Mouse (Mus musculus): ENCODE measurements around the gene Srxn1. TPM values are rescaled to one million over a fixed set of nuclear protein-coding genes. Genes with fewer than 3 reads are reported as not detected.

The Srxn1 gene
- polyA plus RNA-seq, 1 experiment from 2014 or later, result 28.4 TPM

- Histone ChIP-seq H3K9ac (ENCODE audit: low read length) (no peak overlapping the region), H3K27me3 (ENCODE audit: control insufficient read depth, insufficient read depth, low read length) (peaks cover 24% of the 10 kb centered on the region), H3K27ac (replicated peaks) (no peak overlapping the region), H3K4me1 (replicated peaks; ENCODE audit: control insufficient read depth, insufficient read depth) (peaks cover 4% of the 10 kb centered on the region; the same call in 1 of the 2 replicates), H3K4me3 (ENCODE audit: low read depth, low read length) (0 out of 2 replicates have a peak overlapping the region, but pooled peaks have one; percentile 29), H3K9me3 (ENCODE audit: control insufficient read depth, low read length) (no peaks in the 10 kb centered on the region), H3K36me3 (ENCODE audit: control insufficient read depth, insufficient read depth, low read length) (no peaks in the 10 kb centered on the region), H3K4me2 (replicated peaks; ENCODE audit: low read depth) (peak overlapping the region; percentile 47; the same call in 1 of the 2 replicates)
- ATAC-seq (ENCODE audit: low FRiP score, low TSS enrichment) (no peak), DNase-seq (ENCODE audit: low spot score) (no peak)
- 5% methylated on average over 42 of the region's 45 CpGs for WGBS
- TF ChIP-seq EP300 (optimal IDR thresholded peaks at IDR 0.05) (no peak), CTCF (IDR thresholded peaks at IDR 0.05; ENCODE audit: low read depth) (peak; percentile 15; the same call in 1 of the 2 replicates)
These were observed 12.4 kb upstream of the Srxn1 start for GRCm38 (mm10) chr2:152092927-152093326.

GRCm38 (mm10) chr2:152093356-152093792 is 11.9 kb upstream of the Srxn1 start:
- Histone ChIP-seq H3K9me3 (ENCODE audit: control insufficient read depth, low read length) (no peaks in the 10 kb centered on the region), H3K9ac (ENCODE audit: low read length) (no peak overlapping the region), H3K36me3 (ENCODE audit: control insufficient read depth, insufficient read depth, low read length) (no peaks in the 10 kb centered on the region), H3K4me3 (ENCODE audit: low read depth, low read length) (peak overlapping the region; percentile 29), H3K27me3 (ENCODE audit: control insufficient read depth, insufficient read depth, low read length) (peaks cover 24% of the 10 kb centered on the region), H3K27ac (replicated peaks) (no peak overlapping the region), H3K4me1 (replicated peaks; ENCODE audit: control insufficient read depth, insufficient read depth) (peaks cover 4% of the 10 kb centered on the region; the same call in 1 of the 2 replicates), H3K4me2 (replicated peaks; ENCODE audit: low read depth) (peak overlapping the region; percentile 47)
- ATAC-seq (ENCODE audit: low FRiP score, low TSS enrichment) (no peak), DNase-seq (ENCODE audit: low spot score) (peak; percentile 41)
- WGBS, result under 1% methylated on average over 50 of the region's 60 CpGs
- TF ChIP-seq EP300 (optimal IDR thresholded peaks at IDR 0.05) (no peak), CTCF (IDR thresholded peaks at IDR 0.05; ENCODE audit: low read depth) (no peak)

- no peak for ATAC-seq (ENCODE audit: low FRiP score, low TSS enrichment)
- no peak overlapping the region for H3K9ac ChIP-seq (ENCODE audit: low read length)
- H3K27me3 ChIP-seq (ENCODE audit: control insufficient read depth, insufficient read depth, low read length), result peaks cover 24% of the 10 kb centered on the region
- peak overlapping the region; percentile 20; the same call in 1 of the 2 replicates for H3K4me2 ChIP-seq (replicated peaks; ENCODE audit: low read depth)
- peaks cover 4% of the 10 kb centered on the region; the same call in 1 of the 2 replicates for H3K4me1 ChIP-seq (replicated peaks; ENCODE audit: control insufficient read depth, insufficient read depth)
- TF ChIP-seq EP300 (optimal IDR thresholded peaks at IDR 0.05) (no peak), CTCF (IDR thresholded peaks at IDR 0.05; ENCODE audit: low read depth) (no peak)
- WGBS, result 5% methylated on average over 29 of the region's 29 CpGs
- DNase-seq (ENCODE audit: low spot score), result peak; percentile 21
- no peak overlapping the region for H3K4me3 ChIP-seq (ENCODE audit: low read depth, low read length)
- no peaks in the 10 kb centered on the region for H3K36me3 ChIP-seq (ENCODE audit: control insufficient read depth, insufficient read depth, low read length)
- no peaks in the 10 kb centered on the region for H3K9me3 ChIP-seq (ENCODE audit: control insufficient read depth, low read length)
- no peak overlapping the region for H3K27ac ChIP-seq (replicated peaks)
These were observed 10.3 kb upstream of the Srxn1 start for GRCm38 (mm10) chr2:152094856-152095545.

GRCm38 (mm10) chr2:152096922-152097321 is 8.4 kb upstream of the Srxn1 start:
- TF ChIP-seq CTCF (IDR thresholded peaks at IDR 0.05; ENCODE audit: low read depth) (no peak), EP300 (optimal IDR thresholded peaks at IDR 0.05) (no peak)
- Histone ChIP-seq H3K27me3 (ENCODE audit: control insufficient read depth, insufficient read depth, low read length) (peaks cover 24% of the 10 kb centered on the region), H3K4me2 (replicated peaks; ENCODE audit: low read depth) (no peak overlapping the region), H3K4me1 (replicated peaks; ENCODE audit: control insufficient read depth, insufficient read depth) (peaks cover 4% of the 10 kb centered on the region; the same call in 1 of the 2 replicates), H3K36me3 (ENCODE audit: control insufficient read depth, insufficient read depth, low read length) (no peaks in the 10 kb centered on the region), H3K9me3 (ENCODE audit: control insufficient read depth, low read length) (no peaks in the 10 kb centered on the region), H3K27ac (replicated peaks) (no peak overlapping the region), H3K4me3 (ENCODE audit: low read depth, low read length) (no peak overlapping the region), H3K9ac (ENCODE audit: low read length) (no peak overlapping the region)
- 83% methylated on average over 2 of the region's 2 CpGs for WGBS
- DNase-seq (ENCODE audit: low spot score) (no peak), ATAC-seq (ENCODE audit: low FRiP score, low TSS enrichment) (no peak)

- no peaks in the 10 kb centered on the region for H3K9me3 ChIP-seq (ENCODE audit: control insufficient read depth, low read length)
- DNase-seq (ENCODE audit: low spot score) (no peak), ATAC-seq (ENCODE audit: low FRiP score, low TSS enrichment) (no peak)
- peaks cover 20% of the 10 kb centered on the region for H3K27me3 ChIP-seq (ENCODE audit: control insufficient read depth, insufficient read depth, low read length)
- H3K36me3 ChIP-seq (ENCODE audit: control insufficient read depth, insufficient read depth, low read length), result no peaks in the 10 kb centered on the region
- no peak overlapping the region for H3K4me2 ChIP-seq (replicated peaks; ENCODE audit: low read depth)
- no peak for TF ChIP-seq EP300 (optimal IDR thresholded peaks at IDR 0.05)
- TF ChIP-seq CTCF (IDR thresholded peaks at IDR 0.05; ENCODE audit: low read depth), result no peak
- no peak overlapping the region for H3K27ac ChIP-seq (replicated peaks)
- H3K4me1 ChIP-seq (replicated peaks; ENCODE audit: control insufficient read depth, insufficient read depth), result peaks cover 4% of the 10 kb centered on the region; the same call in 1 of the 2 replicates
- H3K9ac ChIP-seq (ENCODE audit: low read length), result no peak overlapping the region
- 65% methylated on average over 11 of the region's 11 CpGs for WGBS
- H3K4me3 ChIP-seq (ENCODE audit: low read depth, low read length), result no peak overlapping the region
These were observed 7.4 kb upstream of the Srxn1 start for GRCm38 (mm10) chr2:152097916-152098315.

GRCm38 (mm10) chr2:152099538-152099937 is 5.8 kb upstream of the Srxn1 start:
- H3K4me3 ChIP-seq (ENCODE audit: low read depth, low read length), result no peak overlapping the region
- H3K27me3 ChIP-seq (ENCODE audit: control insufficient read depth, insufficient read depth, low read length), result peaks cover 7% of the 10 kb centered on the region; the same call in 1 of the 2 replicates
- H3K4me1 ChIP-seq (replicated peaks; ENCODE audit: control insufficient read depth, insufficient read depth), result no peaks in the 10 kb centered on the region
- no peak overlapping the region for H3K9ac ChIP-seq (ENCODE audit: low read length)
- 52% methylated on average over 3 of the region's 3 CpGs for WGBS
- DNase-seq (ENCODE audit: low spot score) (no peak), ATAC-seq (ENCODE audit: low FRiP score, low TSS enrichment) (no peak)
- TF ChIP-seq CTCF (IDR thresholded peaks at IDR 0.05; ENCODE audit: low read depth) (no peak), EP300 (optimal IDR thresholded peaks at IDR 0.05) (no peak)
- H3K9me3 ChIP-seq (ENCODE audit: control insufficient read depth, low read length), result no peaks in the 10 kb centered on the region
- no peak overlapping the region for H3K4me2 ChIP-seq (replicated peaks; ENCODE audit: low read depth)
- H3K27ac ChIP-seq (replicated peaks), result no peak overlapping the region
- H3K36me3 ChIP-seq (ENCODE audit: control insufficient read depth, insufficient read depth, low read length), result no peaks in the 10 kb centered on the region
